Mouse (Mus musculus): ENCODE results near the gene Runx2.
A peak's percentile ranks its signal among the peaks of the same experiment; 100 is the strongest.

The Runx2 gene

GRCm38 (mm10) chr17:44814508-44815175 is at the start of gene Runx2:
Gene Runx2, minus strand, starts transcription at chr17:44814797.
- DNase-seq (ENCODE audit: low spot score) = no peak

GRCm38 (mm10) chr17:44863165-44863564 is 48.6 kb upstream of the Runx2 start:
- DNase-seq (ENCODE audit: low spot score) = no peak

DNA sequence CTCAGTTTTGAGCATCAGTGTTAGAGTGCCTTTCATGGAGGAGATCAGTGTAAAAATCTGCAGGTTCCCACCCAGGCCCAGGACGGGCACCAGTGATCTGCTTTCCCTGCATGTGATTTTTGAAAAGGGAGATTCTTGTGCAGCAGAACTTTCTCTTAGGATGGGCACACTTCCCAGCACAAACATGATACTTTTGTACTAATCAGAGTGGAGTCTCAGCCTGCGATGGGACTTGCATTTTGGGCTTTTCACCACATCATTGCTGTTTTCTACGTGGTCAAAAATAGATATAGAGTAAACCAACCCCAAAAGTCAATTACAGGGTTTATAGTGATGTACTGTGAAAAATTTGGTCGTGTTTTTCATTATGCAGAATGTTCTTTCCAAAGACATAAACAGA is 27.6 kb upstream of the Runx2 start:
- DNase-seq (ENCODE audit: low spot score) = no peak

DNA sequence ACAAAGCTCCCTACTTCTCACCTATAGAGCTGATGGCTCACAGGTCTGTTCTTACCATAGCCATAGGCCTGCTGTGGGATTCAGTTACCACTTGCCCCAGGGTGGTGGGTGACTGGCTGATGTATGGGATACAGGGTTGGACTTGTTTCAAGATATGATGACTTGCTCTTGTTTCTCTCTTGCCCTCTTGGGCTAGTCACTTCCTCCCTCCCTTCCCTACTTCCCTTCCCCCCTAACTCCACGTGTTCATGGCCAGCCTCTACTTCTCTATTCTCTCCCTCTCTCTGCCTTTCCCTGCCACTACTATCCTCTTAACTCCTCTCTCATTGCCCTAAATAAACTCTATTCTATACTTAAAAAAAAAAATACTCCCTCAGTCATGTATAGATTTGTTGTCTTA is 16.6 kb upstream of the Runx2 start:
- DNase-seq (ENCODE audit: low spot score) = no peak

DNA sequence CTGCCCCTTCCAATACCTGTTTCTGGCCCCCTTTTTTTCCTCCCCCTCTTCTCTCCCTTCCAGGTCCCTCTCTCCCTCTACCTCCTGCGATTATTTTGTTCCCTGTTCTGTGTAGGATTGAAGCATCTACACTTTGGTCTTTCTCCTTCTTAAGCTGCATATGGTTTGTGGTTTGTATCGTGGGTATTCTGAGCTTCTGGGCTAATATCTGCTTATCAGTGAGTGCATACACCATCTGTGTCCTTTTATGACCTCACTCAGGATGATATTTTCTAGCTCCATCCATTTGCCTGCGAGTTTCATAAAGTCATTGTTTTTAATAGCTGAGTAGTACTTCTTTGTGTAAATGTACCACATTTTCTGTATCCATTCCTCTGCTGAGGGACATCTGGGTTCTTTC is 15.0 kb upstream of the Runx2 start:
- no peak for DNase-seq (ENCODE audit: low spot score)

GRCm38 (mm10) chr17:44827964-44828363 is 13.4 kb upstream of the Runx2 start:
- no peak for DNase-seq (ENCODE audit: low spot score)

DNA sequence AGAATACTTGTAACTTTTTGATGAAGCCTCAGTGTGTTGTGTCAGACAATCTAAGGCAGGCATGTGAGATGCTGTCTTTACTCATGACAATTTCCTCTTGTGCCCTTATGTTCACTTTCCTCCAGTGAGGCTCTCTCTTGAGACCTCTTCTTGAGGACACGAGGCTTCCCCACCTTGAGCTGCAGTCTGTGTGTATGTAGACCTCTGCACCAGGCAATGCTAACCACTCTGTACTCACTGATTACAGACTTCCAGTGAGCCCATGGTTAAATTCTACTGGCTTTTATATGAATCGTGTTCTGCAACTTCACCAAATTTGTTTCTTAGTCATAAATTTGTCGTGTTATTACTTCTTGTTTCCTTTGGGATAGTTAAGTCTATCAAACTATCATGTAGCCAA is 12.5 kb upstream of the Runx2 start:
- DNase-seq (ENCODE audit: low spot score) = no peak

GRCm38 (mm10) chr17:44821940-44822339 is 7.3 kb upstream of the Runx2 start:
- no peak for DNase-seq (ENCODE audit: low spot score)

- DNase-seq (ENCODE audit: low spot score) = no peak
Measured at GRCm38 (mm10) chr17:44819816-44820215, 5.2 kb upstream of the Runx2 start.

- DNase-seq (ENCODE audit: low spot score) = no peak
Measured at GRCm38 (mm10) chr17:44818825-44819224, 4.2 kb upstream of the Runx2 start.

DNA sequence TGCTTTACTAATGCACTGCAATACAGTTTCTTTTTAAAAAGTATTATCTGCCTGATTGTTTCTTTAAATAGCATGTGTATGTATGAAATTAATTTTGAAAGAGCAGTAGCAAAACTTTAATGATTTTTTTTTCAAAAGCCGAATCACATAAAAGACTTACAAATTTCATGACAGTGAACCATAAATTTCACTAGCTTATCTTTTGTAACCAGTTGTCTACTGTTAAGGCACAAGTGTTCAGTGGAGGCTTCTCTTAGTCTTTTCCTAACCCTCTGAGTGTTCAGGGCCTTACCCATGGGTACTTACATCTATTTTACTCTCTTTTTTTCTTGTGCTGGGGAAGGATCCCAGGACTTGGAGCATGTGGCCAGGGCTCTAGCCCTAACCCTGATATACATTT is 7.6 kb downstream of the Runx2 start:
- DNase-seq (ENCODE audit: low spot score) = no peak

- DNase-seq (ENCODE audit: low spot score) = no peak
Measured at GRCm38 (mm10) chr17:44797331-44797730, 17.3 kb downstream of the Runx2 start.

DNA sequence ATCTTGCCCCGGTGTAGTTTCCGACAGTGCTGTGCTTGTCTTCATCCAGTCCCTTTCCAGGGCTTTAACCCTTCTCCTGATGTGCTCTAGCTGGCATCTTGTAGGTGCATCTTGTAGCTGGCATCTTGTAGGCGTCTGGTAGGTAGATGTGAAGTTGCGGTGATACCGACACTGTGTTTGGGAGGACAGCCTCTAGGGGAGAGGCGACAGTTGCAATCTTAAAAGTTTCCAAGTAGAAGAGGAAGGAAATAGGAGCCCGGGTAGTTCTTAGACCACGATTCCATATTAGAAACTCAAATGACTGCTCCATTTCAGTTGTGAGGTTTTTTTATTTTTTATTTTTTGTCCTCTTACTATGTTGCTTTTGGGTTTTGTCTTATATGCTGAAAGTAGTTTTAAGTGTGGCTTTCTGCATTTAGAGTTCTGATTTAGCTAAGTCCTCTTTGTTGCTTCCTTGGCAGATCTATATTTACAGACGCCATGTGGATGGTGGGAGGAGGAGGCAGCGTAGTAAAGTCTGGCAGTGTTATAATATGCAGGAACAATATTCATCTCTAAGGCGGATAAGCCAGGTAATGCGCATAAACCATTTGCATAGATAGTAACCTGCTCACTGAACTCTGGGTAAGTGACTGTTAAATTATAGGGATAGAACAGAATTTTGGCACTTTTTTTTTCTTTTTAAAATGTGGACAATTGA is 22.2 kb downstream of the Runx2 start:
- no peak for DNase-seq (ENCODE audit: low spot score)

DNA sequence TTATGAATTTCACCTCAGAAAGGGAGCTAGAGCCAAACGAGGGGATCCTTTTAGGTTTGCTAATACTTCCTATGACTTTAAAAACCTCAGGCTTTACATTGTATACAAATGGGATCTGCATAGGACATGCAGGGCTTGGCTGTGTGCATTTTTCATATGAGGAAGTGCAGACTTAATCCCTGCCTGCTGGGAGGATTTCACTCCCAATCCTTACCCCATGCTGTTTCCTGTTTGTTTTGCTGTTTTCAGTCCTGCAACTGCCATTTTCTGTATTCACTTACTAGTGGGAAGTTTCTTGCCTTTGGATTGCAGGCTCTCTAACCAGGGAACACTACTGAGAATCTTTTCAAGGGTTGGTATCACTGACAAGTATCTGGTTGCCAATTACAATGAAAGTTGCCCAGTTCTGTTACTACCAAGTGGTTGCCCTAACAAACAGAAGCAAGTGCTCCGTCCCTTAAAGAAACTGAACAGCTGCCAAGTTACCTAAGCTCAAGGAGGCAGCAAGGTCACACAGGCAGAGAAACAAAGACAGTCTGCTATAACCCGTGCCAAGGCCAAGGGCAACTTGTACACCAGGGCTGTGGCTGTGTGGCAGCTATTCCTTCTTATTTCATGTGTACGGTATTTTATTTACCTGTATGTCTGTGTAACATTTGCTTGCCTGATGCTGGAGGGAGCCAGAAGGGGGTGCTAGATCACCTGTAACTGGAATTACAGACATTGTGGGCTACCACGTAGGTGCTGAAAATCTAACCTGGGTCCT is 25.4 kb downstream of the Runx2 start:
- no peak for DNase-seq (ENCODE audit: low spot score)

DNA sequence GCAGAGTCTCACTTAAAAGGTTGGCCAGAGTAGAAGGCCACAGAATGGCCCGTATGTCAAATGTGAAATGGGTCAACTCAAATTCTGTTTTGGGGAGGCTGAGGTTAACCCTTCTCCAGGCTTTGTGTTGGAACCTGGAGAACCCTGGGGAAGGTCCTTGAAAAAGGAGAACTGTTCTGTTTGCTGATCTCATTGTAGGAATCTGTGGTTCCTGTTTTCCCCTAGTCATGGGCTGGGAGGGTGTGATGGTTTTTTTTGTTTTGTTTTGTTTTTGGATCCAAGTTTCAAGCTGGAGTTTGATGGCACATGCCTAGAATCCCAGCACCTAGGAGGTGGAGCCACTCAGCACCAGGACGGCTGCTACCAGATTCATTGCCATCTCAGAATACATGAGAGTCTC is 31.5 kb downstream of the Runx2 start:
- DNase-seq (ENCODE audit: low spot score) = no peak

- DNase-seq (ENCODE audit: low spot score) = no peak
Measured at GRCm38 (mm10) chr17:44782366-44782765, 32.2 kb downstream of the Runx2 start.

DNA sequence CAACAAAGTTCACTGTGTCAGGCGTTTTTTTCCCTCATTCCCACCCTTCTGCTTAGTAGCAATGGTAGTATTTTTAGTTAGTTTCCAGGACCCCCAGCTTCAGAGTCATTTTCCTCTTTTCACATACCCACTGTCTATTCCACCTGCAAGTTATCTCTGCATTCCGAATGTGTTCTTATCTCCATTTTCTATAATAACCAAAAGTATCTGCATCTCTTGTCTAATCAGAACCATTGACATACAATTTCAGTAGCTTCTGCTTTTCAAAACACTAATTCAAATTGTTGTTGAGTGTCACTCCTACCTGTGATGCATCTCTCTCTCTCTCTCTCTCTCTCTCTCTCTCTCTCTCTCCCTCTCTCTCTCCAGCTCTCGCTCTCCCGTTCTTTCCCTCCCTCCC is 34.2 kb downstream of the Runx2 start:
- DNase-seq (ENCODE audit: low spot score) = no peak

DNA sequence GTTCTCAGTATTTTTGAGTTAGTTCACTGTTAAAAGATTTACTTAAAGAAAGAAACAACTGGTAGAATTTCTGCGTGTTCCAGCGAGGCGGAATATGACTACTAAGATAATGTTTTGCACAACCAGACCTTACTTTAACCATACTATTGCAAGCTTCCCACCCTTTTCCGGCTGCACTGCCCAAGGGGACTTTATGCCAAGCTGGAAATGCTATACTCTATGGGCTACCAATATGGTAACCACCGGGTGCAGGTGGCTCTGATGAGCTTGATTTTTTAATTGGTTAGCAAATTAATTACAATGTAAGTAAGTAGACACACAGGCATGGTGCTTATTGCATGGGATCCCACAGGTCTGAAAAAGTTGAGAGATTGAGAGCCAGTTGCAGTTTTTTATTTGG is 36.5 kb downstream of the Runx2 start:
- DNase-seq (ENCODE audit: low spot score) = no peak

- DNase-seq (ENCODE audit: low spot score) = no peak
Measured at GRCm38 (mm10) chr17:44777337-44777804, 37.2 kb downstream of the Runx2 start.

- peak; percentile 93 for DNase-seq (ENCODE audit: low spot score)
Measured at GRCm38 (mm10) chr17:44776738-44777270, 37.8 kb downstream of the Runx2 start, which contains the start of gene Supt3. Gene Supt3, plus strand, starts transcription at chr17:44777152.

GRCm38 (mm10) chr17:44772576-44772975 is 42.0 kb downstream of the Runx2 start:
- no peak for DNase-seq (ENCODE audit: low spot score)

GRCm38 (mm10) chr17:44770871-44771270 is 43.7 kb downstream of the Runx2 start:
- DNase-seq (ENCODE audit: low spot score) = no peak

DNA sequence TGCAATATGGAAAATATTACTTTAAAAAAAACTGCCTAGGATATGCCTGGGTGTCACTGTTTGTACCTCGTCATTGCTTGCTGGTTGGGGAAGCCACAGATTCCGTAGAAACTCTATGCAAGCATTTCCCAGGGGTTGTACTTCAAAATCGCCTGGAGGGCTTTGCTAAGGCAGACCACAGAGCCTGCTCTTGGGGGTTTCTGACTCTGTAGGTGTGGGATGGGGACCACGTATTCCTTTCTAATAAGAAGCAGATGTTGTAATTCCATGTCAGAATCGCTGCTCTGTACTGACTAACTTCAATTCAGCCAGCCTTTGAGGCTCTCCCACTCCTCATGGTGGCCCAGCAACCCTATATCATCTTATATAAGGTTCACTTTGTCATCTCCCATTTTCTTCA is 46.1 kb downstream of the Runx2 start:
- DNase-seq (ENCODE audit: low spot score) = no peak
